Mouse (Mus musculus) intestine, embryonic 15.5 days (tissue): ENCODE data around the gene Abhd13. TPM values are rescaled to one million over a fixed set of nuclear protein-coding genes. Genes with fewer than 3 reads are reported as not detected.

Source experiments
- ATAC-seq: fragments of 200-750 bp; cut with Nextera tagmentation; 2 replicates; pipeline ENCODE4 v1.8.0; 2017; ENCODE audit warnings: moderate TSS enrichment, moderate library complexity
- H3K27ac ChIP-seq: fragments of 300-500 bp; sonication (generic); 2 replicates; pipeline ENCODE4 v1.5.1; 2015; ENCODE audit warnings: mild to moderate bottlenecking, inconsistent platforms
- H3K27me3 ChIP-seq: fragments of 300-500 bp; sonication (generic); replicated peaks from 2 replicates; pipeline ENCODE4 v1.6.1; 2015; ENCODE audit warnings: inconsistent platforms
- H3K36me3 ChIP-seq: fragments of 300-500 bp; sonication (generic); 2 replicates; pipeline ENCODE4 v1.6.1; 2015; ENCODE audit warnings: inconsistent platforms
- H3K4me1 ChIP-seq: fragments of 300-500 bp; sonication (generic); replicated peaks from 2 replicates; pipeline ENCODE4 v1.6.1; 2015; ENCODE audit warnings: inconsistent platforms
- H3K4me2 ChIP-seq: fragments of 300-500 bp; sonication (generic); replicated peaks from 2 replicates; pipeline ENCODE4 v1.6.1; 2015; ENCODE audit warnings: mild to moderate bottlenecking, inconsistent platforms
- H3K4me3 ChIP-seq: fragments of 300-500 bp; sonication (generic); replicated peaks from 2 replicates; pipeline ENCODE4 v1.5.1; 2015; ENCODE audit warnings: inconsistent platforms
- H3K9ac ChIP-seq: fragments of 300-500 bp; sonication (generic); 2 replicates; pipeline ENCODE4 v1.6.1; 2015; ENCODE audit warnings: inconsistent platforms
- H3K9me3 ChIP-seq: fragments of 300-500 bp; sonication (generic); 2 replicates; pipeline ENCODE4 v1.6.1; 2016; ENCODE audit warnings: inconsistent platforms
- WGBS: fragments of 180-500 bp; shearing (Covaris S2); methylation state at CpG from one replicate; pipeline ENCODE4 v1.1.7; 2015; 5-methylcytosine and 5-hydroxymethylcytosine counted together
- polyA plus RNA-seq: library from polyadenylated mRNA; unstranded; fragments of >200 nt; fragmentation: Nextera tagmentation; extraction: Ambion mirVana; gene quantifications from 2 replicates; pipeline ENCODE4 v1.2.1, GENCODE M21; 2015

The Abhd13 gene
- polyA plus RNA-seq, 1 experiment from 2014 or later, result 16.5 TPM

- Histone ChIP-seq H3K27me3 (no peaks in the 10 kb centered on the region), H3K9ac (no peak overlapping the region), H3K4me3 (no peak overlapping the region), H3K27ac (no peak overlapping the region), H3K36me3 (no peaks in the 10 kb centered on the region), H3K4me1 (no peaks in the 10 kb centered on the region), H3K9me3 (no peaks in the 10 kb centered on the region), H3K4me2 (no peak overlapping the region)
- no peak for ATAC-seq
- 73% methylated on average over 9 of the region's 9 CpGs for WGBS
Observed at GRCm38 (mm10) chr8:10031177-10031576, 53.7 kb downstream of the Abhd13 start.

- no peaks in the 10 kb centered on the region for H3K36me3 ChIP-seq
- no peak overlapping the region for H3K4me3 ChIP-seq
- ATAC-seq, result no peak
- no peak overlapping the region for H3K27ac ChIP-seq
- H3K9me3 ChIP-seq, result no peaks in the 10 kb centered on the region
- no peak overlapping the region for H3K9ac ChIP-seq
- no peak overlapping the region for H3K4me2 ChIP-seq
- WGBS, result 48% methylated on average over 3 of the region's 3 CpGs
- H3K27me3 ChIP-seq, result no peaks in the 10 kb centered on the region
- H3K4me1 ChIP-seq, result no peaks in the 10 kb centered on the region
Observed at GRCm38 (mm10) chr8:10040866-10041265, 63.4 kb downstream of the Abhd13 start.

Other genes with a start within 250 kb of the Abhd13 start
- 1.3 and 1.4 TPM in 2 replicates for gene Fam155a, start 206.5 kb upstream of the Abhd13 start, polyA plus RNA-seq
- gene Gm10217, start 113.5 kb upstream of the Abhd13 start, polyA plus RNA-seq, result not detected in 2 replicates
- gene Lig4, start within 50 bp of the Abhd13 start, polyA plus RNA-seq, result 3.6 and 4.2 TPM in 2 replicates
- 0.29 and 0.41 TPM in 2 replicates for gene Tnfsf13b, start 28.8 kb downstream of the Abhd13 start, polyA plus RNA-seq
- 0.13 and 0.16 TPM in 2 replicates for gene Myo16, start 176.2 kb downstream of the Abhd13 start, polyA plus RNA-seq